Comparison of ENCODE assay signal across 19 mouse cellular contexts in genomic region chr17:66331207-66331606, GRCm38 (mm10).
"Had no signal": no experiment of that assay in that cellular context is flagged by ENCODE, and none has a peak within 500 bp of the region (broad histone marks: within the 10 kb centered on the region; RNA-seq: fewer than 3 reads in every experiment).

No protein-coding gene starts in this region.

- H3K27ac ChIP-seq: kidney, postnatal 0 days; layer of hippocampus, adult 2 months; limb, embryonic 10.5 days; limb, embryonic 13.5 days; liver, embryonic 12.5 days; liver, embryonic 15.5 days; lung, embryonic 15.5 days; macrophage; midbrain, embryonic 12.5 days; midbrain, embryonic 15.5 days had no signal

- H3K4me3 ChIP-seq: layer of hippocampus, adult 2 months; limb, embryonic 10.5 days; limb, embryonic 13.5 days; liver, embryonic 12.5 days; liver, embryonic 15.5 days; lung, embryonic 15.5 days; midbrain, embryonic 12.5 days; midbrain, embryonic 15.5 days had no signal

- H3K9me3 ChIP-seq: limb, embryonic 10.5 days; limb, embryonic 13.5 days; liver, embryonic 12.5 days; liver, embryonic 15.5 days; lung, embryonic 15.5 days; midbrain, embryonic 12.5 days; midbrain, embryonic 15.5 days had no signal

- DNase-seq: kidney, adult 2 months; kidney, postnatal 25 days; layer of hippocampus, adult 9-11 months; liver; lung, adult 18-20 months; lung, postnatal 14 days; right cerebral cortex, postnatal 25 days; thymus, adult 2 months; thymus, postnatal 14 days had no signal

- H3K4me2 ChIP-seq: limb, embryonic 13.5 days; liver, embryonic 12.5 days; liver, embryonic 15.5 days; lung, embryonic 15.5 days; midbrain, embryonic 12.5 days; midbrain, embryonic 15.5 days had no signal

- H3K4me1 ChIP-seq: limb, embryonic 10.5 days; limb, embryonic 13.5 days; liver, embryonic 12.5 days; liver, embryonic 15.5 days; lung, embryonic 15.5 days; midbrain, embryonic 12.5 days had no signal

- H3K27me3 ChIP-seq: limb, embryonic 13.5 days; liver, embryonic 12.5 days; liver, embryonic 15.5 days; lung, embryonic 15.5 days; midbrain, embryonic 12.5 days; midbrain, embryonic 15.5 days had no signal

- H3K36me3 ChIP-seq: limb, embryonic 10.5 days; limb, embryonic 13.5 days; liver, embryonic 12.5 days; liver, embryonic 15.5 days; lung, embryonic 15.5 days; midbrain, embryonic 15.5 days had no signal

- H3K9ac ChIP-seq: limb, embryonic 13.5 days; liver, embryonic 12.5 days; liver, embryonic 15.5 days; lung, embryonic 15.5 days; midbrain, embryonic 12.5 days; midbrain, embryonic 15.5 days had no signal

- ATAC-seq: liver, embryonic 12.5 days; midbrain, embryonic 15.5 days had no signal
